Mouse (Mus musculus) lung, embryonic 15.5 days (tissue): ENCODE results near the gene Serhl. TPM values are rescaled to one million over a fixed set of nuclear protein-coding genes. Genes with fewer than 3 reads are reported as not detected.
"Not testable (repeated sequence)": the region's sequence is repeated elsewhere in the genome, so short reads cannot be mapped to it uniquely, and the experiment has no call there.

Experiments used
- ATAC-seq: fragments of 200-750 bp; cut with Nextera tagmentation; 2 replicates; pipeline ENCODE4 v1.8.0; 2017; ENCODE audit warnings: moderate number of reproducible peaks, borderline replicate concordance; ENCODE audit not compliant: low FRiP score, low TSS enrichment; ENCODE audit errors: extremely low read depth
- H3K27ac ChIP-seq: fragments of 300-500 bp; sonication (generic); 2 replicates; pipeline ENCODE4 v1.5.1; 2015; ENCODE audit warnings: moderate library complexity, mild to moderate bottlenecking, inconsistent platforms
- H3K27me3 ChIP-seq: fragments of 300-500 bp; sonication (generic); 2 replicates; pipeline ENCODE4 v1.6.1; 2015; ENCODE audit warnings: inconsistent platforms
- H3K36me3 ChIP-seq: fragments of 300-500 bp; sonication (generic); 2 replicates; pipeline ENCODE4 v1.6.1; 2015; ENCODE audit warnings: inconsistent platforms
- H3K4me1 ChIP-seq: fragments of 300-500 bp; sonication (generic); 2 replicates; pipeline ENCODE4 v1.6.1; 2015; ENCODE audit warnings: inconsistent platforms
- H3K4me2 ChIP-seq: fragments of 300-500 bp; sonication (generic); 2 replicates; pipeline ENCODE4 v1.6.1; 2015; ENCODE audit warnings: inconsistent platforms, mild to moderate bottlenecking, moderate library complexity
- H3K4me3 ChIP-seq: fragments of 300-500 bp; sonication (generic); 2 replicates; pipeline ENCODE4 v1.5.1; 2015; ENCODE audit warnings: mild to moderate bottlenecking, inconsistent platforms
- H3K9ac ChIP-seq: fragments of 300-500 bp; sonication (generic); 2 replicates; pipeline ENCODE4 v1.6.1; 2015; ENCODE audit warnings: inconsistent platforms
- H3K9me3 ChIP-seq: fragments of 300-500 bp; sonication (generic); 2 replicates; pipeline ENCODE4 v1.6.1; 2016; ENCODE audit warnings: inconsistent platforms
- WGBS: fragments of 180-500 bp; shearing (Covaris S2); methylation state at CpG from one replicate; pipeline ENCODE4 v1.1.7; 2015; 5-methylcytosine and 5-hydroxymethylcytosine counted together
- polyA plus RNA-seq: library from polyadenylated mRNA; unstranded; fragments of >200 nt; fragmentation: Nextera tagmentation; extraction: Ambion mirVana; gene quantifications from 2 replicates; pipeline ENCODE4 v1.2.1, GENCODE M21; 2015

The Serhl gene
- polyA plus RNA-seq, 1 experiment from 2014 or later = 61.9 TPM

- WGBS = 75% methylated on average over 7 of the region's 7 CpGs
- Histone ChIP-seq H3K4me3 (no peak overlapping the region), H3K9ac (no peak overlapping the region), H3K4me2 (no peak overlapping the region), H3K9me3 (no peaks in the 10 kb centered on the region), H3K27me3 (no peaks in the 10 kb centered on the region), H3K36me3 (peaks cover 22% of the 10 kb centered on the region), H3K27ac (no peak overlapping the region), H3K4me1 (0 out of 2 replicates have a peak, but pooled peaks cover 2% of the 10 kb centered on the region)
- ATAC-seq = no peak
Observed at GRCm38 (mm10) chr15:83111874-83112273, 22.6 kb downstream of the Serhl start.

- peaks cover 30% of the 10 kb centered on the region for H3K36me3 ChIP-seq
- H3K27me3 ChIP-seq = no peaks in the 10 kb centered on the region
- H3K27ac ChIP-seq = no peak overlapping the region
- H3K4me2 ChIP-seq = no peak overlapping the region
- H3K4me1 ChIP-seq = 0 out of 2 replicates have a peak, but pooled peaks cover 2% of the 10 kb centered on the region
- 0 out of 2 replicates have a peak, but pooled peaks have one; percentile 38 for ATAC-seq
- no peaks in the 10 kb centered on the region for H3K9me3 ChIP-seq
- WGBS = 7% methylated on average over 10 of the region's 11 CpGs
- H3K9ac ChIP-seq = no peak overlapping the region
- H3K4me3 ChIP-seq = no peak overlapping the region
Observed at GRCm38 (mm10) chr15:83112898-83113297, 23.6 kb downstream of the Serhl start.

- Histone ChIP-seq H3K9me3 (no peaks in the 10 kb centered on the region), H3K4me1 (0 out of 2 replicates have a peak, but pooled peaks cover 2% of the 10 kb centered on the region), H3K36me3 (peaks cover 36% of the 10 kb centered on the region), H3K9ac (no peak overlapping the region), H3K4me3 (no peak overlapping the region), H3K27me3 (no peaks in the 10 kb centered on the region), H3K4me2 (no peak overlapping the region), H3K27ac (no peak overlapping the region)
- 75% methylated on average over 9 of the region's 9 CpGs for WGBS
- ATAC-seq = no peak
Observed at GRCm38 (mm10) chr15:83114106-83114505, 24.8 kb downstream of the Serhl start.

- no peaks in the 10 kb centered on the region for H3K9me3 ChIP-seq
- no peak overlapping the region for H3K4me3 ChIP-seq
- H3K4me1 ChIP-seq = 0 out of 2 replicates have a peak, but pooled peaks cover 2% of the 10 kb centered on the region
- H3K27ac ChIP-seq = no peak overlapping the region
- H3K27me3 ChIP-seq = no peaks in the 10 kb centered on the region
- ATAC-seq = no peak
- peaks cover 42% of the 10 kb centered on the region for H3K36me3 ChIP-seq
- WGBS = 79% methylated on average over 6 of the region's 6 CpGs
- no peak overlapping the region for H3K9ac ChIP-seq
- no peak overlapping the region for H3K4me2 ChIP-seq
Observed at GRCm38 (mm10) chr15:83115071-83115470, 25.8 kb downstream of the Serhl start.

- H3K36me3 ChIP-seq = peaks cover 42% of the 10 kb centered on the region
- H3K4me2 ChIP-seq = no peak overlapping the region
- no peaks in the 10 kb centered on the region for H3K27me3 ChIP-seq
- no peak overlapping the region for H3K4me3 ChIP-seq
- WGBS = 57% methylated on average over 7 of the region's 7 CpGs
- no peaks in the 10 kb centered on the region for H3K9me3 ChIP-seq
- no peak overlapping the region for H3K9ac ChIP-seq
- H3K4me1 ChIP-seq = peaks cover 11% of the 10 kb centered on the region
- H3K27ac ChIP-seq = no peak overlapping the region
- no peak for ATAC-seq
Observed at GRCm38 (mm10) chr15:83118360-83118759, 29.1 kb downstream of the Serhl start.

GRCm38 (mm10) chr15:83121709-83122565, 32.6 kb downstream of the Serhl start:
- ATAC-seq = peak; percentile 69
- 3% methylated on average over 42 of the region's 43 CpGs for WGBS
- H3K36me3 ChIP-seq = peaks cover 38% of the 10 kb centered on the region

GRCm38 (mm10) chr15:83122566-83123145, 33.4 kb downstream of the Serhl start, which contains the start of gene Rrp7a:
TSS of gene Rrp7a (minus strand) at chr15:83122801.
- Histone ChIP-seq H3K9ac (peak within 1 kb of the TSS; percentile 79), H3K9me3 (no peaks in the 10 kb centered on the region), H3K27ac (peak within 1 kb of the TSS; percentile 77), H3K36me3 (peaks cover 38% of the 10 kb centered on the region), H3K4me3 (peak within 1 kb of the TSS; percentile 97), H3K4me2 (peak within 1 kb of the TSS; percentile 85), H3K4me1 (peaks cover 11% of the 10 kb centered on the region), H3K27me3 (no peaks in the 10 kb centered on the region)
- WGBS = 9% methylated on average over 32 of the region's 32 CpGs
- ATAC-seq = peak; percentile 93

More at GRCm38 (mm10) chr15:83121709-83122565, 32.6 kb downstream of the Serhl start:
- Histone ChIP-seq H3K9ac (peak overlapping the region; percentile 79), H3K27me3 (no peaks in the 10 kb centered on the region), H3K4me3 (peak overlapping the region; percentile 97), H3K4me1 (peaks cover 11% of the 10 kb centered on the region), H3K27ac (peak overlapping the region; percentile 77), H3K4me2 (peak overlapping the region; percentile 85), H3K9me3 (no peaks in the 10 kb centered on the region)

GRCm38 (mm10) chr15:83124625-83125024, 35.3 kb downstream of the Serhl start:
- H3K4me1 ChIP-seq = peaks cover 11% of the 10 kb centered on the region
- H3K4me2 ChIP-seq = no peak overlapping the region
- H3K9me3 ChIP-seq = no peaks in the 10 kb centered on the region
- peaks cover 47% of the 10 kb centered on the region for H3K36me3 ChIP-seq
- H3K27ac ChIP-seq = no peak overlapping the region
- H3K9ac ChIP-seq = no peak overlapping the region
- H3K27me3 ChIP-seq = no peaks in the 10 kb centered on the region
- 58% methylated on average over 5 of the region's 5 CpGs for WGBS
- H3K4me3 ChIP-seq = no peak overlapping the region
- no peak for ATAC-seq

- no peak overlapping the region for H3K4me2 ChIP-seq
- H3K9me3 ChIP-seq = no peaks in the 10 kb centered on the region
- ATAC-seq = no peak
- peaks cover 65% of the 10 kb centered on the region for H3K36me3 ChIP-seq
- no peak overlapping the region for H3K4me3 ChIP-seq
- no peak overlapping the region for H3K9ac ChIP-seq
- no peak overlapping the region for H3K27ac ChIP-seq
- no peaks in the 10 kb centered on the region for H3K27me3 ChIP-seq
- H3K4me1 ChIP-seq = peaks cover 3% of the 10 kb centered on the region
- WGBS = 93% methylated on average over 9 of the region's 9 CpGs
Observed at GRCm38 (mm10) chr15:83126582-83126981, 37.3 kb downstream of the Serhl start.

- not testable (repeated sequence) for H3K27me3 ChIP-seq, H3K4me2 ChIP-seq, H3K4me3 ChIP-seq, H3K9me3 ChIP-seq, H3K9ac ChIP-seq, H3K4me1 ChIP-seq, H3K27ac ChIP-seq, ATAC-seq
- H3K36me3 ChIP-seq = peaks cover 69% of the 10 kb centered on the region
- WGBS = 71% methylated on average over 3 of the region's 3 CpGs
Observed at GRCm38 (mm10) chr15:83127037-83127436, 37.7 kb downstream of the Serhl start.

GRCm38 (mm10) chr15:83129530-83130231, 40.4 kb downstream of the Serhl start:
- ATAC-seq = no peak
- H3K36me3 ChIP-seq = peaks cover 96% of the 10 kb centered on the region
- no peak overlapping the region for H3K4me2 ChIP-seq
- no peaks in the 10 kb centered on the region for H3K27me3 ChIP-seq
- 89% methylated on average over 7 of the region's 7 CpGs for WGBS
- H3K9ac ChIP-seq = no peak overlapping the region
- H3K9me3 ChIP-seq = no peaks in the 10 kb centered on the region
- no peak overlapping the region for H3K4me3 ChIP-seq
- H3K4me1 ChIP-seq = no peaks in the 10 kb centered on the region
- H3K27ac ChIP-seq = no peak overlapping the region
